Mouse (Mus musculus) embryonic fibroblast, embryonic 13.5 days (primary cell): ENCODE measurements around the gene Fars2.

ENCODE experiments used
- CTCF ChIP-seq: IDR thresholded peaks from 2 replicates; pipeline ENCODE4 v1.5.1; 2011; ENCODE audit warnings: mild to moderate bottlenecking, control low read depth, low read length, moderate library complexity, borderline replicate concordance; ENCODE audit not compliant: insufficient read depth
- POLR2A ChIP-seq: IDR thresholded peaks from 2 replicates; pipeline ENCODE4 v1.6.1; 2011; ENCODE audit warnings: low read depth, mild to moderate bottlenecking, control low read depth, low read length, moderate library complexity

GRCm38 (mm10) chr13:36683581-36683980, 566.4 kb downstream of the Fars2 start:
- TF ChIP-seq CTCF = no peak
- no peak for TF ChIP-seq POLR2A
